Mouse (Mus musculus): ENCODE results near the gene Ank2. TPM values are rescaled to one million over a fixed set of nuclear protein-coding genes. Genes with fewer than 3 reads are reported as not detected.

Ank2 gene
- polyA plus RNA-seq, 1 experiment from 2014 or later: 30.8 TPM

GRCm38 (mm10) chr3:127235271-127235670, 263.9 kb downstream of the Ank2 start:
- H3K36me3 ChIP-seq (ENCODE audit: control insufficient read depth, insufficient read depth, low read length): no peaks in the 10 kb centered on the region
- no peak overlapping the region for H3K4me3 ChIP-seq (ENCODE audit: low read depth, low read length)
- no peaks in the 10 kb centered on the region for H3K27me3 ChIP-seq (ENCODE audit: control insufficient read depth, insufficient read depth, low read length)
- H3K9ac ChIP-seq (ENCODE audit: low read depth, low read length): no peak overlapping the region
- no peak overlapping the region for H3K27ac ChIP-seq (ENCODE audit: low read depth, low read length)
- no peaks in the 10 kb centered on the region for H3K9me3 ChIP-seq (replicated peaks; ENCODE audit: control insufficient read depth, low read length)
- no peaks in the 10 kb centered on the region for H3K4me1 ChIP-seq (ENCODE audit: control insufficient read depth, insufficient read depth, low read length)
- no peak overlapping the region for H3K4me2 ChIP-seq
- 82% methylated on average over 5 of the region's 5 CpGs for WGBS (ENCODE audit: insufficient replicate concordance)
- ATAC-seq (replicated peaks; ENCODE audit: insufficient number of reproducible peaks, low FRiP score, low TSS enrichment): no peak

- ATAC-seq (replicated peaks; ENCODE audit: insufficient number of reproducible peaks, low FRiP score, low TSS enrichment): no peak
- peak overlapping the region; percentile 80 for H3K4me2 ChIP-seq
- no peak overlapping the region for H3K9ac ChIP-seq (ENCODE audit: low read depth, low read length)
- no peaks in the 10 kb centered on the region for H3K27me3 ChIP-seq (ENCODE audit: control insufficient read depth, insufficient read depth, low read length)
- no peak overlapping the region for H3K27ac ChIP-seq (ENCODE audit: low read depth, low read length)
- H3K4me1 ChIP-seq (ENCODE audit: control insufficient read depth, insufficient read depth, low read length): peaks cover 2% of the 10 kb centered on the region; the same call in 1 of the 2 replicates
- 7% methylated on average over 26 of the region's 26 CpGs for WGBS (ENCODE audit: insufficient replicate concordance)
- H3K9me3 ChIP-seq (replicated peaks; ENCODE audit: control insufficient read depth, low read length): no peaks in the 10 kb centered on the region
- H3K36me3 ChIP-seq (ENCODE audit: control insufficient read depth, insufficient read depth, low read length): no peaks in the 10 kb centered on the region
- H3K4me3 ChIP-seq (ENCODE audit: low read depth, low read length): peak overlapping the region; percentile 42
Measured at GRCm38 (mm10) chr3:127225799-127226730, 273.1 kb downstream of the Ank2 start.

GRCm38 (mm10) chr3:127225167-127225798, 273.9 kb downstream of the Ank2 start:
- WGBS (ENCODE audit: insufficient replicate concordance): 18% methylated on average over 16 of the region's 16 CpGs
- ATAC-seq (replicated peaks; ENCODE audit: insufficient number of reproducible peaks, low FRiP score, low TSS enrichment): no peak

GRCm38 (mm10) chr3:127224315-127225166, 274.6 kb downstream of the Ank2 start:
- Histone ChIP-seq H3K27me3 (ENCODE audit: control insufficient read depth, insufficient read depth, low read length) (no peaks in the 10 kb centered on the region), H3K9me3 (replicated peaks; ENCODE audit: control insufficient read depth, low read length) (no peaks in the 10 kb centered on the region), H3K9ac (ENCODE audit: low read depth, low read length) (no peak overlapping the region), H3K4me1 (ENCODE audit: control insufficient read depth, insufficient read depth, low read length) (peaks cover 2% of the 10 kb centered on the region; the same call in 1 of the 2 replicates), H3K36me3 (ENCODE audit: control insufficient read depth, insufficient read depth, low read length) (no peaks in the 10 kb centered on the region), H3K27ac (ENCODE audit: low read depth, low read length) (no peak overlapping the region), H3K4me3 (ENCODE audit: low read depth, low read length) (no peak overlapping the region), H3K4me2 (no peak overlapping the region)
- WGBS (ENCODE audit: insufficient replicate concordance): 63% methylated on average over 13 of the region's 13 CpGs
- no peak for ATAC-seq (replicated peaks; ENCODE audit: insufficient number of reproducible peaks, low FRiP score, low TSS enrichment)

More at GRCm38 (mm10) chr3:127225167-127225798, 273.9 kb downstream of the Ank2 start:
- peak overlapping the region; percentile 42 for H3K4me3 ChIP-seq (ENCODE audit: low read depth, low read length)
- no peak overlapping the region for H3K9ac ChIP-seq (ENCODE audit: low read depth, low read length)
- H3K27ac ChIP-seq (ENCODE audit: low read depth, low read length): no peak overlapping the region
- no peaks in the 10 kb centered on the region for H3K9me3 ChIP-seq (replicated peaks; ENCODE audit: control insufficient read depth, low read length)
- H3K4me2 ChIP-seq: peak overlapping the region; percentile 80
- H3K27me3 ChIP-seq (ENCODE audit: control insufficient read depth, insufficient read depth, low read length): no peaks in the 10 kb centered on the region
- H3K36me3 ChIP-seq (ENCODE audit: control insufficient read depth, insufficient read depth, low read length): no peaks in the 10 kb centered on the region
- H3K4me1 ChIP-seq (ENCODE audit: control insufficient read depth, insufficient read depth, low read length): peaks cover 2% of the 10 kb centered on the region; the same call in 1 of the 2 replicates

- ATAC-seq (replicated peaks; ENCODE audit: insufficient number of reproducible peaks, low FRiP score, low TSS enrichment): no peak
- Histone ChIP-seq H3K4me2 (no peak overlapping the region), H3K4me3 (ENCODE audit: low read depth, low read length) (no peak overlapping the region), H3K36me3 (ENCODE audit: control insufficient read depth, insufficient read depth, low read length) (no peaks in the 10 kb centered on the region), H3K27ac (ENCODE audit: low read depth, low read length) (no peak overlapping the region), H3K9me3 (replicated peaks; ENCODE audit: control insufficient read depth, low read length) (no peaks in the 10 kb centered on the region), H3K27me3 (ENCODE audit: control insufficient read depth, insufficient read depth, low read length) (no peaks in the 10 kb centered on the region), H3K4me1 (ENCODE audit: control insufficient read depth, insufficient read depth, low read length) (peaks cover 2% of the 10 kb centered on the region; the same call in 1 of the 2 replicates), H3K9ac (ENCODE audit: low read depth, low read length) (no peak overlapping the region)
- 73% methylated on average over 2 of the region's 2 CpGs for WGBS (ENCODE audit: insufficient replicate concordance)
Measured at GRCm38 (mm10) chr3:127222086-127222485, 277.1 kb downstream of the Ank2 start.

GRCm38 (mm10) chr3:127220859-127221258, 278.3 kb downstream of the Ank2 start:
- no peak for ATAC-seq (replicated peaks; ENCODE audit: insufficient number of reproducible peaks, low FRiP score, low TSS enrichment)
- 71% methylated on average over 9 of the region's 9 CpGs for WGBS (ENCODE audit: insufficient replicate concordance)
- H3K9me3 ChIP-seq (replicated peaks; ENCODE audit: control insufficient read depth, low read length): no peaks in the 10 kb centered on the region

GRCm38 (mm10) chr3:127213534-127213933, 285.6 kb downstream of the Ank2 start:
- WGBS (ENCODE audit: insufficient replicate concordance): 75% methylated on average over 5 of the region's 5 CpGs

More at GRCm38 (mm10) chr3:127220859-127221258, 278.3 kb downstream of the Ank2 start:
- H3K27ac ChIP-seq (ENCODE audit: low read depth, low read length): no peak overlapping the region
- H3K9ac ChIP-seq (ENCODE audit: low read depth, low read length): no peak overlapping the region
- H3K4me1 ChIP-seq (ENCODE audit: control insufficient read depth, insufficient read depth, low read length): no peaks in the 10 kb centered on the region; the same call in 1 of the 2 replicates
- H3K4me2 ChIP-seq: no peak overlapping the region
- H3K36me3 ChIP-seq (ENCODE audit: control insufficient read depth, insufficient read depth, low read length): no peaks in the 10 kb centered on the region
- H3K4me3 ChIP-seq (ENCODE audit: low read depth, low read length): no peak overlapping the region
- H3K27me3 ChIP-seq (ENCODE audit: control insufficient read depth, insufficient read depth, low read length): no peaks in the 10 kb centered on the region

GRCm38 (mm10) chr3:127211119-127211518, 288.0 kb downstream of the Ank2 start:
- Histone ChIP-seq H3K9me3 (replicated peaks; ENCODE audit: control insufficient read depth, low read length) (no peaks in the 10 kb centered on the region), H3K27ac (ENCODE audit: low read depth, low read length) (no peak overlapping the region), H3K36me3 (ENCODE audit: control insufficient read depth, insufficient read depth, low read length) (no peaks in the 10 kb centered on the region), H3K27me3 (ENCODE audit: control insufficient read depth, insufficient read depth, low read length) (no peaks in the 10 kb centered on the region), H3K4me2 (no peak overlapping the region), H3K9ac (ENCODE audit: low read depth, low read length) (no peak overlapping the region), H3K4me1 (ENCODE audit: control insufficient read depth, insufficient read depth, low read length) (no peaks in the 10 kb centered on the region), H3K4me3 (ENCODE audit: low read depth, low read length) (no peak overlapping the region)
- no peak for ATAC-seq (replicated peaks; ENCODE audit: insufficient number of reproducible peaks, low FRiP score, low TSS enrichment)
- WGBS (ENCODE audit: insufficient replicate concordance): 76% methylated on average over 3 of the region's 3 CpGs

More at GRCm38 (mm10) chr3:127213534-127213933, 285.6 kb downstream of the Ank2 start:
- Histone ChIP-seq H3K4me3 (ENCODE audit: low read depth, low read length) (no peak overlapping the region), H3K9me3 (replicated peaks; ENCODE audit: control insufficient read depth, low read length) (no peaks in the 10 kb centered on the region), H3K36me3 (ENCODE audit: control insufficient read depth, insufficient read depth, low read length) (no peaks in the 10 kb centered on the region), H3K27me3 (ENCODE audit: control insufficient read depth, insufficient read depth, low read length) (no peaks in the 10 kb centered on the region), H3K4me2 (no peak overlapping the region), H3K27ac (ENCODE audit: low read depth, low read length) (no peak overlapping the region), H3K4me1 (ENCODE audit: control insufficient read depth, insufficient read depth, low read length) (no peaks in the 10 kb centered on the region), H3K9ac (ENCODE audit: low read depth, low read length) (no peak overlapping the region)
- ATAC-seq (replicated peaks; ENCODE audit: insufficient number of reproducible peaks, low FRiP score, low TSS enrichment): no peak

All from heart, embryonic 11.5 days (tissue).